ENCODE assay signal across 19 mouse cellular contexts in genomic region chr6:136820381-136820780, GRCm38 (mm10). TPM values are rescaled to one million over a fixed set of nuclear protein-coding genes. Genes with fewer than 3 reads are reported as not detected.
A peak's percentile ranks its signal among the peaks of the same experiment; 100 is the strongest.
DNase-seq lines count a peak whose midpoint lies in the region; ATAC-seq and TF ChIP-seq lines count a peak whose summit lies in the region.
"Had no signal": no experiment of that assay in that cellular context is flagged by ENCODE, and none has a peak within 500 bp of the region (broad histone marks: within the 10 kb centered on the region; RNA-seq: fewer than 3 reads in every experiment).

No protein-coding gene starts in this region.

- H3K27me3 ChIP-seq in heart, embryonic 16.5 days (ENCODE audit: control insufficient read depth, insufficient read depth, low read length) = no peaks in the 10 kb centered on the region
- no peaks in the 10 kb centered on the region for H3K27me3 ChIP-seq in heart, adult 2 months (ENCODE audit: control insufficient read depth, insufficient read depth, low read length)
- no peaks in the 10 kb centered on the region for H3K27me3 ChIP-seq in liver, embryonic 12.5 days (replicated peaks)
- H3K27me3 ChIP-seq in liver, embryonic 11.5 days (replicated peaks; ENCODE audit: control insufficient read depth, insufficient read depth, low read length) = no peaks in the 10 kb centered on the region
- no peaks in the 10 kb centered on the region for H3K27me3 ChIP-seq in embryonic facial prominence, embryonic 14.5 days (replicated peaks; ENCODE audit: control insufficient read depth, insufficient read depth, low read length)
- H3K27me3 ChIP-seq: CH12.LX; forebrain, embryonic 12.5 days; heart, embryonic 13.5 days; intestine, embryonic 15.5 days had no signal

- no peak for TF ChIP-seq CTCF in heart, adult 2 months (IDR thresholded peaks at IDR 0.05)

- no peaks in the 10 kb centered on the region for H3K9me3 ChIP-seq in heart, embryonic 16.5 days (replicated peaks; ENCODE audit: control insufficient read depth, low read length)
- no peaks in the 10 kb centered on the region for H3K9me3 ChIP-seq in liver, embryonic 12.5 days (replicated peaks)
- no peaks in the 10 kb centered on the region for H3K9me3 ChIP-seq in liver, embryonic 11.5 days (ENCODE audit: control insufficient read depth, low read length)
- no peaks in the 10 kb centered on the region for H3K9me3 ChIP-seq in embryonic facial prominence, embryonic 14.5 days (ENCODE audit: control insufficient read depth, low read length)
- H3K9me3 ChIP-seq: forebrain, embryonic 12.5 days; heart, embryonic 13.5 days; hindbrain, embryonic 10.5 days; intestine, embryonic 15.5 days had no signal

- H3K27ac ChIP-seq in heart, embryonic 16.5 days (ENCODE audit: low read length) = no peak overlapping the region
- H3K27ac ChIP-seq in heart, adult 2 months = no peak overlapping the region
- no peak overlapping the region for H3K27ac ChIP-seq in liver, embryonic 12.5 days
- no peak overlapping the region for H3K27ac ChIP-seq in liver, embryonic 11.5 days (ENCODE audit: low read depth, low read length)
- no peak overlapping the region for H3K27ac ChIP-seq in embryonic facial prominence, embryonic 14.5 days (replicated peaks; ENCODE audit: low read depth, low read length)
- H3K27ac ChIP-seq: forebrain, embryonic 12.5 days; heart, embryonic 13.5 days; hindbrain, embryonic 10.5 days; intestine, embryonic 15.5 days had no signal

- no peak overlapping the region for H3K9ac ChIP-seq in heart, embryonic 16.5 days (ENCODE audit: low read length)
- no peak overlapping the region for H3K9ac ChIP-seq in heart, adult 2 months (ENCODE audit: low read depth, low read length)
- no peak overlapping the region for H3K9ac ChIP-seq in liver, embryonic 12.5 days
- no peak overlapping the region for H3K9ac ChIP-seq in liver, embryonic 11.5 days (ENCODE audit: low read depth, low read length)
- no peak overlapping the region for H3K9ac ChIP-seq in embryonic facial prominence, embryonic 14.5 days (ENCODE audit: low read depth, low read length)
- H3K9ac ChIP-seq: forebrain, embryonic 12.5 days; heart, embryonic 13.5 days; intestine, embryonic 15.5 days had no signal

- 74% methylated on average over 21 of the region's 21 CpGs for WGBS in heart, embryonic 16.5 days
- WGBS in heart, adult 2 months = 76% methylated on average over 21 of the region's 21 CpGs
- 92% methylated on average over 21 of the region's 21 CpGs for WGBS in liver, embryonic 12.5 days (ENCODE audit: insufficient replicate concordance)
- 95% methylated on average over 21 of the region's 21 CpGs for WGBS in liver, embryonic 11.5 days
- WGBS in embryonic facial prominence, embryonic 14.5 days = 94% methylated on average over 21 of the region's 21 CpGs

- TF ChIP-seq EP300 in heart, adult 2 months (IDR thresholded peaks at IDR 0.05; ENCODE audit: insufficient read depth, low read depth, low read length) = no peak

- no peak overlapping the region for H3K4me2 ChIP-seq in heart, embryonic 16.5 days (ENCODE audit: low read depth, low read length)
- no peak overlapping the region for H3K4me2 ChIP-seq in liver, embryonic 12.5 days
- no peak overlapping the region for H3K4me2 ChIP-seq in liver, embryonic 11.5 days
- no peak overlapping the region for H3K4me2 ChIP-seq in embryonic facial prominence, embryonic 14.5 days (ENCODE audit: low read depth, low read length)
- H3K4me2 ChIP-seq: forebrain, embryonic 12.5 days; heart, embryonic 13.5 days; intestine, embryonic 15.5 days had no signal

- H3K79me2 ChIP-seq in heart, adult 2 months (replicated peaks; ENCODE audit: control insufficient read depth, insufficient read depth, low read length) = no peaks in the 10 kb centered on the region

- peaks cover 75% of the 10 kb centered on the region for H3K36me3 ChIP-seq in heart, embryonic 16.5 days (ENCODE audit: control insufficient read depth, insufficient read depth)
- H3K36me3 ChIP-seq in heart, adult 2 months (ENCODE audit: control insufficient read depth, insufficient read depth, low read length) = peaks cover 5% of the 10 kb centered on the region
- H3K36me3 ChIP-seq in liver, embryonic 12.5 days = peaks cover 96% of the 10 kb centered on the region
- H3K36me3 ChIP-seq in liver, embryonic 11.5 days (ENCODE audit: control insufficient read depth, insufficient read depth, low read length) = peaks cover 74% of the 10 kb centered on the region
- peaks cover 93% of the 10 kb centered on the region for H3K36me3 ChIP-seq in embryonic facial prominence, embryonic 14.5 days (ENCODE audit: control insufficient read depth, insufficient read depth, low read length)

- peaks cover 5% of the 10 kb centered on the region for H3K4me1 ChIP-seq in heart, embryonic 16.5 days (ENCODE audit: control insufficient read depth, insufficient read depth, low read length)
- no peaks in the 10 kb centered on the region for H3K4me1 ChIP-seq in heart, adult 2 months (ENCODE audit: control insufficient read depth, insufficient read depth, low read length)
- H3K4me1 ChIP-seq in liver, embryonic 12.5 days = no peaks in the 10 kb centered on the region
- no peaks in the 10 kb centered on the region for H3K4me1 ChIP-seq in liver, embryonic 11.5 days (replicated peaks; ENCODE audit: control insufficient read depth, insufficient read depth, low read length)
- H3K4me1 ChIP-seq in embryonic facial prominence, embryonic 14.5 days (ENCODE audit: control insufficient read depth, insufficient read depth, low read length) = no peaks in the 10 kb centered on the region
- H3K4me1 ChIP-seq: forebrain, embryonic 12.5 days; hindbrain, embryonic 10.5 days; intestine, embryonic 15.5 days had no signal

- H3K4me3 ChIP-seq in heart, embryonic 16.5 days (ENCODE audit: low read length) = no peak overlapping the region
- H3K4me3 ChIP-seq in heart, adult 2 months = no peak overlapping the region
- no peak overlapping the region for H3K4me3 ChIP-seq in liver, embryonic 12.5 days
- no peak overlapping the region for H3K4me3 ChIP-seq in liver, embryonic 11.5 days (ENCODE audit: low read depth, low read length)
- H3K4me3 ChIP-seq in embryonic facial prominence, embryonic 14.5 days (ENCODE audit: low read depth, low read length) = no peak overlapping the region
- H3K4me3 ChIP-seq: forebrain, embryonic 12.5 days; heart, embryonic 13.5 days; hindbrain, embryonic 10.5 days; intestine, embryonic 15.5 days had no signal

- no peak for TF ChIP-seq POLR2A in heart, adult 2 months (IDR thresholded peaks at IDR 0.05; ENCODE audit: insufficient read depth, low read depth, low read length)

- no peak for DNase-seq in heart, adult 2 months
- no peak for DNase-seq in liver, embryonic 11.5 days (ENCODE audit: low spot score)
- no peak for DNase-seq in embryonic facial prominence, embryonic 14.5 days (ENCODE audit: low spot score)
- no peak for DNase-seq in urinary bladder, postnatal 36 days (ENCODE audit: low spot score in 2 of 2)
- DNase-seq: adrenal gland, adult 2 months; adrenal gland, postnatal 25 days; cerebellum, adult 18-20 months; cerebellum, adult 9-11 months; gastrocnemius, postnatal 10 days; heart, postnatal 14 days had no signal

- peak; percentile 28 for ATAC-seq in heart, embryonic 16.5 days (replicated peaks; ENCODE audit: extremely low read depth, insufficient read depth, low FRiP score)
- ATAC-seq in liver, embryonic 12.5 days = peak; percentile 36; the same call in 1 of the 2 replicates
- no peak for ATAC-seq in liver, embryonic 11.5 days (replicated peaks; ENCODE audit: low FRiP score)
- 0 out of 2 replicates have a peak, but pooled peaks have one; percentile 26 for ATAC-seq in embryonic facial prominence, embryonic 14.5 days (ENCODE audit: low read depth)
- ATAC-seq: forebrain, embryonic 16.5 days; intestine, embryonic 15.5 days had no signal

- intact Hi-C loops in heart, adult 2 months (cut with DNase I) = loop anchor here (10.0 kb wide), 1 partner anchor 1806 kb away; the partner anchor contains the start of gene Ddx47

RNA-seq across cellular contexts. Expression of gene BC049715, which starts 7.0 kb away (rescaled TPM):
- 0.99 and 2.5 TPM in 2 replicates for polyA plus RNA-seq in heart, embryonic 16.5 days (2015; fragmentation: Nextera tagmentation; extraction: Ambion mirVana)
- 1 to 10 TPM in 1 of 2 experiments, under 1 TPM in 1; 0.44 to 1.8 TPM for total RNA-seq in heart, adult 2 months (2021)
- 0.59 and 0.61 TPM in 2 replicates for polyA plus RNA-seq in heart, adult 2 months (2012; rRNA removed)
- 1.2 and 1.3 TPM in 2 replicates for polyA plus RNA-seq in liver, embryonic 12.5 days (2016; fragmentation: Nextera tagmentation; extraction: Ambion mirVana)
- polyA plus RNA-seq in liver, embryonic 11.5 days (2014; fragmentation: Nextera tagmentation; extraction: Ambion mirVana) = 2.3 and 2.6 TPM in 2 replicates
- 1.1 and 1.7 TPM in 2 replicates for polyA plus RNA-seq in embryonic facial prominence, embryonic 14.5 days (2014; fragmentation: Nextera tagmentation; extraction: Ambion mirVana)

RNA-seq across cellular contexts. Expression of gene Wbp11, which starts 7.7 kb away (rescaled TPM):
- 64.5 and 77.7 TPM in 2 replicates for polyA plus RNA-seq in heart, embryonic 16.5 days (2015; fragmentation: Nextera tagmentation; extraction: Ambion mirVana)
- 10 to 100 TPM; 67.6 to 68.1 TPM for total RNA-seq in heart, adult 2 months (2021)
- polyA plus RNA-seq in heart, adult 2 months (2012; rRNA removed) = 28.7 and 28.9 TPM in 2 replicates
- 95.0 and 97.3 TPM in 2 replicates for polyA plus RNA-seq in liver, embryonic 12.5 days (2016; fragmentation: Nextera tagmentation; extraction: Ambion mirVana)
- polyA plus RNA-seq in liver, embryonic 11.5 days (2014; fragmentation: Nextera tagmentation; extraction: Ambion mirVana) = 165 and 168 TPM in 2 replicates
- polyA plus RNA-seq in embryonic facial prominence, embryonic 14.5 days (2014; fragmentation: Nextera tagmentation; extraction: Ambion mirVana) = 94.3 and 94.7 TPM in 2 replicates

RNA-seq across cellular contexts. Expression of gene H2afj, which starts 12.3 kb away (rescaled TPM):
- 79.2 and 90.0 TPM in 2 replicates for polyA plus RNA-seq in heart, embryonic 16.5 days (2015; fragmentation: Nextera tagmentation; extraction: Ambion mirVana)
- 10 to 100 TPM; 29.4 to 30.1 TPM for total RNA-seq in heart, adult 2 months (2021)
- polyA plus RNA-seq in heart, adult 2 months (2012; rRNA removed) = 24.6 and 49.4 TPM in 2 replicates
- 196 and 207 TPM in 2 replicates for polyA plus RNA-seq in liver, embryonic 12.5 days (2016; fragmentation: Nextera tagmentation; extraction: Ambion mirVana)
- polyA plus RNA-seq in liver, embryonic 11.5 days (2014; fragmentation: Nextera tagmentation; extraction: Ambion mirVana) = 186 and 193 TPM in 2 replicates
- 93.2 and 98.2 TPM in 2 replicates for polyA plus RNA-seq in embryonic facial prominence, embryonic 14.5 days (2014; fragmentation: Nextera tagmentation; extraction: Ambion mirVana)

RNA-seq across cellular contexts. Expression of gene Smco3, which starts 14.9 kb away (rescaled TPM):
- not detected in 2 replicates for polyA plus RNA-seq in heart, embryonic 16.5 days (2015; fragmentation: Nextera tagmentation; extraction: Ambion mirVana)
- not detected for total RNA-seq in heart, adult 2 months (2021)
- polyA plus RNA-seq in heart, adult 2 months (2012; rRNA removed) = 0.04 TPM in 1 of 2 replicates, not detected in the other
- polyA plus RNA-seq in liver, embryonic 12.5 days (2016; fragmentation: Nextera tagmentation; extraction: Ambion mirVana) = not detected in 2 replicates
- polyA plus RNA-seq in liver, embryonic 11.5 days (2014; fragmentation: Nextera tagmentation; extraction: Ambion mirVana) = not detected in 2 replicates
- 2.5 and 2.8 TPM in 2 replicates for polyA plus RNA-seq in embryonic facial prominence, embryonic 14.5 days (2014; fragmentation: Nextera tagmentation; extraction: Ambion mirVana)
- total RNA-seq: heart, adult 8-10 months; heart, postnatal 14 days had no signal
- polyA plus RNA-seq: adrenal gland, adult 2 months; hindbrain, embryonic 10.5 days had no signal

RNA-seq across cellular contexts. Expression of gene Hist4h4, which starts 16.2 kb away (rescaled TPM):
- polyA plus RNA-seq in heart, embryonic 16.5 days (2015; fragmentation: Nextera tagmentation; extraction: Ambion mirVana) = 0.16 and 0.20 TPM in 2 replicates
- total RNA-seq in heart, adult 2 months (2021) = 1 to 10 TPM; 5.9 to 6.5 TPM
- polyA plus RNA-seq in heart, adult 2 months (2012; rRNA removed) = 0.16 and 0.56 TPM in 2 replicates
- 0.92 and 1.0 TPM in 2 replicates for polyA plus RNA-seq in liver, embryonic 12.5 days (2016; fragmentation: Nextera tagmentation; extraction: Ambion mirVana)
- polyA plus RNA-seq in liver, embryonic 11.5 days (2014; fragmentation: Nextera tagmentation; extraction: Ambion mirVana) = 0.43 and 0.88 TPM in 2 replicates
- 0.64 and 1.1 TPM in 2 replicates for polyA plus RNA-seq in embryonic facial prominence, embryonic 14.5 days (2014; fragmentation: Nextera tagmentation; extraction: Ambion mirVana)
